Mouse (Mus musculus) cerebellum, postnatal 4 days (tissue): ENCODE measurements at regions not wholly inside any gene's neighbourhood (a gene's known extent, or its start where the extent isn't known, plus 50 kb on each side); places are given as distances from the start of the nearest gene placed in this dataset.
"Not testable (repeated sequence)": the region's sequence is repeated elsewhere in the genome, so short reads cannot be mapped to it uniquely, and the experiment has no call there.

Experiments
- DNase-seq, 2 experiments: peaks; one replicate each; pipeline ENCODE4 v3.0.0; 2022; ENCODE audit warnings: low spot score in 2 of 2, mixed read lengths in 1 of 2

- no peak for DNase-seq
These were observed 189.9 kb upstream of the Rhobtb1 start for GRCm38 (mm10) chr10:68961376-68961775.

- DNase-seq, result no peak
These were observed 188.1 kb upstream of the Rhobtb1 start for GRCm38 (mm10) chr10:68963090-68963489.

- no peak for DNase-seq
These were observed 186.0 kb upstream of the Rhobtb1 start for GRCm38 (mm10) chr10:68965271-68965670.

- no peak for DNase-seq
These were observed 183.0 kb upstream of the Rhobtb1 start for GRCm38 (mm10) chr10:68967976-68968968.

GRCm38 (mm10) chr10:68970521-68970920 lies 180.7 kb upstream of the Rhobtb1 start:
- no peak for DNase-seq

- no peak for DNase-seq
These were observed 176.5 kb upstream of the Rhobtb1 start for GRCm38 (mm10) chr10:68974771-68975170.

- DNase-seq, result no peak
These were observed 174.7 kb upstream of the Rhobtb1 start for GRCm38 (mm10) chr10:68976443-68977025.

GRCm38 (mm10) chr10:68978115-68978514 lies 173.1 kb upstream of the Rhobtb1 start:
- DNase-seq, result no peak

- no peak for DNase-seq
These were observed 171.3 kb upstream of the Rhobtb1 start for GRCm38 (mm10) chr10:68979949-68980348.

GRCm38 (mm10) chr10:68982288-68982687 lies 168.9 kb upstream of the Rhobtb1 start:
- no peak for DNase-seq

GRCm38 (mm10) chr10:68990584-68990983 lies 160.7 kb upstream of the Rhobtb1 start:
- DNase-seq, result no peak

- no peak for DNase-seq
These were observed 151.6 kb upstream of the Rhobtb1 start for GRCm38 (mm10) chr10:68999610-69000009.

GRCm38 (mm10) chr10:69001654-69002435 lies 149.4 kb upstream of the Rhobtb1 start:
- DNase-seq, result no peak

GRCm38 (mm10) chr10:69005199-69005872 lies 145.9 kb upstream of the Rhobtb1 start:
- DNase-seq, result peak; percentile 89 to 92

GRCm38 (mm10) chr10:69008679-69009078 lies 142.6 kb upstream of the Rhobtb1 start:
- DNase-seq, result not testable (repeated sequence)

GRCm38 (mm10) chr10:69020811-69021743 lies 130.2 kb upstream of the Rhobtb1 start:
- peak in 1 of 2 experiments; percentile 25 for DNase-seq

- no peak for DNase-seq
These were observed 117.8 kb upstream of the Rhobtb1 start for GRCm38 (mm10) chr10:69033410-69033809.

GRCm38 (mm10) chr10:69034390-69035120 lies 116.7 kb upstream of the Rhobtb1 start:
- DNase-seq, result no peak

- not testable (repeated sequence) for DNase-seq
These were observed 115.7 kb upstream of the Rhobtb1 start for GRCm38 (mm10) chr10:69035536-69035935.

- no peak for DNase-seq
These were observed 115.1 kb upstream of the Rhobtb1 start for GRCm38 (mm10) chr10:69036096-69036495.
